Mouse (Mus musculus): ENCODE data around the gene Olfr279. TPM values are rescaled to one million over a fixed set of nuclear protein-coding genes. Genes with fewer than 3 reads are reported as not detected.

Olfr279 gene
- polyA plus RNA-seq (2015; fragmentation: Nextera tagmentation; extraction: Ambion mirVana): not detected in 2 replicates

DNA sequence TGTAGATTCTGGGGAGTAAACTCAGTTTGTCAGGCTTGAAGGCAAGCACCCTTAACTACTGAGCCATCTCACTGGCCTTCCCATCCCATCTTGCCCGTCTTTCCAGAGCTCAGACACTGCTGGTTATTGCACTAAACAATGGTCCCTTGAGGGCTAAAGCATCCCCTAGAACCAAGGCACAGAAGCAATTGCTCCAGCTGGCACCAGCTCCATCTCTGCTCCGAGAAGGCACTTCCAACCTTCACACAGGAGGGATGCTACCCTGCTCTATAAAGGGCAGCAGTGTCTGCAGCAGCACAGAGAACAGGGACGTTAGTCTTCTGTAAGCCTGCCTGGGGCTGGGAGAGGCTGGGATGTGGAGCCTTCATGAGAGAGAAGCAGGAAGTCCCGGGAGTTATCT is at the start of gene Olfr279:
Olfr279 (plus strand) TSS at position 301 of the 400 bp plus-strand sequence.
- Histone ChIP-seq H3K27me3 (replicated peaks; ENCODE audit: control insufficient read depth, insufficient read depth, low read length) (no peaks in the 10 kb centered on the region), H3K4me1 (replicated peaks; ENCODE audit: control insufficient read depth, insufficient read depth, low read length) (no peaks in the 10 kb centered on the region), H3K4me2 (ENCODE audit: low read length) (no peak within 1 kb of the TSS), H3K9me3 (ENCODE audit: control insufficient read depth, low read length) (no peaks in the 10 kb centered on the region), H3K4me3 (replicated peaks; ENCODE audit: low read length) (no peak within 1 kb of the TSS), H3K27ac (ENCODE audit: low read length) (no peak within 1 kb of the TSS), H3K9ac (replicated peaks; ENCODE audit: low read depth, low read length) (no peak within 1 kb of the TSS), H3K36me3 (ENCODE audit: control insufficient read depth, insufficient read depth) (no peaks in the 10 kb centered on the region)
- 65% methylated on average over 4 of the region's 4 CpGs for WGBS
- no peak for ATAC-seq

DNA sequence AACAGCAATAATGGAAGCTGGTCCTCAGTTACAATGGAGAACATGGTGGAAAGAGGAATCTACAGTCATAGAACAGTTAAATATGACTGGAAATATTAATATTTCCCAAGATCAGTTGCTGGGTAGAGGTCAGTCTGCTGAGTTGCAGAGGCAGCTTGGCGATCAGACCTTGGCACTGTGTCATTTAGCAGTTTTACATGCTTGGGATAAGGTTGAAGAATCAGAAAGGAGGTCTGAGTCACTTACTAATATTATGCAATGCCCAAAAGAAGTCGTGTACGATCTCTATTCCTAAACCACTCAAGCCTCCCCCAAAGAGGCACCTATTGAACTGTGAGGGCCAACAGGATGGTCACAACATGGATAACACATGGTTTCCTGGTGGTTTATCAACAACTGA is 47.6 kb upstream of the Olfr279 start:
- Histone ChIP-seq H3K9me3 (ENCODE audit: control insufficient read depth, low read length) (no peaks in the 10 kb centered on the region), H3K36me3 (ENCODE audit: control insufficient read depth, insufficient read depth) (no peaks in the 10 kb centered on the region), H3K9ac (replicated peaks; ENCODE audit: low read depth, low read length) (no peak overlapping the region), H3K4me3 (replicated peaks; ENCODE audit: low read length) (no peak overlapping the region), H3K4me2 (ENCODE audit: low read length) (no peak overlapping the region), H3K27ac (ENCODE audit: low read length) (no peak overlapping the region), H3K4me1 (replicated peaks; ENCODE audit: control insufficient read depth, insufficient read depth, low read length) (no peaks in the 10 kb centered on the region), H3K27me3 (replicated peaks; ENCODE audit: control insufficient read depth, insufficient read depth, low read length) (no peaks in the 10 kb centered on the region)
- 80% methylated on average over 3 of the region's 3 CpGs for WGBS
- no peak for ATAC-seq

DNA sequence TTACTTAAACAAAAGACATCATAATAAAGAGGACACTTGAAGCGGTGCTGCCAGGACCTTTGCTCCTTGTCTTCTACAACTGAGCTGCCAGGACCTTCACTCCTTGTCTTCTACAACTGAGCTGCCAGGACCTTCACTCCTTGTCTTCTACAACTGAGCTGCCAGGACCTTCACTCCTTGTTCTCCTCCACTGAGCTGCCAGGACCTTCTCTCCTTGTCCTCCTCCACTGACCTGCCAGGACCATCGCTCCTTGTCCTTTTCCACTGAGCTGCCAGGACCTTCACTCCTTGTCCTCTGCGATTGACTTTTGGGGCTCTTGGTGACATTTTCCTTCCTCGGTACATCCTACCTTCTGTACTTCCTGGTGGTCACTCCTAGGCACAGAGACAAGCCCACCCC is 43.7 kb upstream of the Olfr279 start:
- no peaks in the 10 kb centered on the region for H3K36me3 ChIP-seq (ENCODE audit: control insufficient read depth, insufficient read depth)
- no peak overlapping the region for H3K4me2 ChIP-seq (ENCODE audit: low read length)
- 56% methylated on average over 4 of the region's 4 CpGs for WGBS
- H3K9me3 ChIP-seq (ENCODE audit: control insufficient read depth, low read length): no peaks in the 10 kb centered on the region
- no peak overlapping the region for H3K9ac ChIP-seq (replicated peaks; ENCODE audit: low read depth, low read length)
- no peaks in the 10 kb centered on the region for H3K27me3 ChIP-seq (replicated peaks; ENCODE audit: control insufficient read depth, insufficient read depth, low read length)
- H3K4me1 ChIP-seq (replicated peaks; ENCODE audit: control insufficient read depth, insufficient read depth, low read length): no peaks in the 10 kb centered on the region
- no peak for ATAC-seq
- no peak overlapping the region for H3K4me3 ChIP-seq (replicated peaks; ENCODE audit: low read length)
- no peak overlapping the region for H3K27ac ChIP-seq (ENCODE audit: low read length)

DNA sequence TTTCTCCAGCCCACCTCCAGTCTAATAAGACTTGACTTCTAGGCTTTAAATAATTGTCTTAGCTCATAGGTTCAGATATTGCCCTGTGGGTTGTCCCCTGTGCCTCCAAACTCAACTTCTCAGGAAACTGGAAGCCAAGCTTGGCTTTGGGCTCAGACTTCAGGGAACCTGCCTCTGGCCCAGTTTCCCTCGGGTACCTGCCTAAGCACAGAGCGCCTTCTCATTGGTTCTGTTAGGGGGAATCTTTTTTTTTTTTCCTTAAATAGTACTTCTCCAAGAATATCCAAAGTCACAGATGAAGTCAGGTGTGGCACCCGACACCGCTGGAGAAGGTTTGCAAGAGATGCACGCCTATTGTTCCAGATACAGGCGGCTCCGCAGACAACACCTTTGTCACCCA is 39.9 kb upstream of the Olfr279 start, which contains the start of gene Olfr281:
Olfr281 (plus strand) TSS at position 301 of the 400 bp plus-strand sequence.
- ATAC-seq: no peak
- Histone ChIP-seq H3K9me3 (ENCODE audit: control insufficient read depth, low read length) (no peaks in the 10 kb centered on the region), H3K4me3 (replicated peaks; ENCODE audit: low read length) (no peak within 1 kb of the TSS), H3K27ac (ENCODE audit: low read length) (no peak within 1 kb of the TSS), H3K4me1 (replicated peaks; ENCODE audit: control insufficient read depth, insufficient read depth, low read length) (no peaks in the 10 kb centered on the region), H3K4me2 (ENCODE audit: low read length) (no peak within 1 kb of the TSS), H3K9ac (replicated peaks; ENCODE audit: low read depth, low read length) (no peak within 1 kb of the TSS), H3K27me3 (replicated peaks; ENCODE audit: control insufficient read depth, insufficient read depth, low read length) (no peaks in the 10 kb centered on the region), H3K36me3 (ENCODE audit: control insufficient read depth, insufficient read depth) (no peaks in the 10 kb centered on the region)
- 92% methylated on average over 7 of the region's 7 CpGs for WGBS

- no peak within 1 kb of the TSS for H3K9ac ChIP-seq (replicated peaks; ENCODE audit: low read depth, low read length)
- no peak within 1 kb of the TSS for H3K4me3 ChIP-seq (replicated peaks; ENCODE audit: low read length)
- WGBS: 90% methylated on average over 4 of the region's 4 CpGs
- H3K4me2 ChIP-seq (ENCODE audit: low read length): no peak within 1 kb of the TSS
- H3K27ac ChIP-seq (ENCODE audit: low read length): no peak within 1 kb of the TSS
- no peaks in the 10 kb centered on the region for H3K4me1 ChIP-seq (replicated peaks; ENCODE audit: control insufficient read depth, insufficient read depth, low read length)
- no peaks in the 10 kb centered on the region for H3K27me3 ChIP-seq (replicated peaks; ENCODE audit: control insufficient read depth, insufficient read depth, low read length)
- no peaks in the 10 kb centered on the region for H3K9me3 ChIP-seq (ENCODE audit: control insufficient read depth, low read length)
- no peaks in the 10 kb centered on the region for H3K36me3 ChIP-seq (ENCODE audit: control insufficient read depth, insufficient read depth)
- no peak for ATAC-seq
Observed at GRCm38 (mm10) chr15:98469596-98469995, 22.6 kb upstream of the Olfr279 start, which contains the start of gene OR5BS1P. TSS of gene OR5BS1P (plus strand) at chr15:98469896.

- Histone ChIP-seq H3K4me1 (replicated peaks; ENCODE audit: control insufficient read depth, insufficient read depth, low read length) (no peaks in the 10 kb centered on the region), H3K9me3 (ENCODE audit: control insufficient read depth, low read length) (no peaks in the 10 kb centered on the region), H3K27me3 (replicated peaks; ENCODE audit: control insufficient read depth, insufficient read depth, low read length) (no peaks in the 10 kb centered on the region), H3K4me2 (ENCODE audit: low read length) (no peak overlapping the region), H3K4me3 (replicated peaks; ENCODE audit: low read length) (no peak overlapping the region), H3K36me3 (ENCODE audit: control insufficient read depth, insufficient read depth) (no peaks in the 10 kb centered on the region), H3K27ac (ENCODE audit: low read length) (no peak overlapping the region), H3K9ac (replicated peaks; ENCODE audit: low read depth, low read length) (no peak overlapping the region)
- 95% methylated on average over 13 of the region's 13 CpGs for WGBS
- ATAC-seq: no peak
Observed at GRCm38 (mm10) chr15:98471539-98471938, 20.7 kb upstream of the Olfr279 start.

- no peak overlapping the region for H3K4me2 ChIP-seq (ENCODE audit: low read length)
- no peak overlapping the region for H3K9ac ChIP-seq (replicated peaks; ENCODE audit: low read depth, low read length)
- WGBS: 84% methylated on average over 10 of the region's 10 CpGs
- no peak overlapping the region for H3K4me3 ChIP-seq (replicated peaks; ENCODE audit: low read length)
- H3K36me3 ChIP-seq (ENCODE audit: control insufficient read depth, insufficient read depth): no peaks in the 10 kb centered on the region
- H3K27ac ChIP-seq (ENCODE audit: low read length): no peak overlapping the region
- H3K27me3 ChIP-seq (replicated peaks; ENCODE audit: control insufficient read depth, insufficient read depth, low read length): no peaks in the 10 kb centered on the region
- no peak for ATAC-seq
- H3K9me3 ChIP-seq (ENCODE audit: control insufficient read depth, low read length): no peaks in the 10 kb centered on the region
- H3K4me1 ChIP-seq (replicated peaks; ENCODE audit: control insufficient read depth, insufficient read depth, low read length): no peaks in the 10 kb centered on the region
Observed at GRCm38 (mm10) chr15:98474958-98475357, 17.2 kb upstream of the Olfr279 start.

DNA sequence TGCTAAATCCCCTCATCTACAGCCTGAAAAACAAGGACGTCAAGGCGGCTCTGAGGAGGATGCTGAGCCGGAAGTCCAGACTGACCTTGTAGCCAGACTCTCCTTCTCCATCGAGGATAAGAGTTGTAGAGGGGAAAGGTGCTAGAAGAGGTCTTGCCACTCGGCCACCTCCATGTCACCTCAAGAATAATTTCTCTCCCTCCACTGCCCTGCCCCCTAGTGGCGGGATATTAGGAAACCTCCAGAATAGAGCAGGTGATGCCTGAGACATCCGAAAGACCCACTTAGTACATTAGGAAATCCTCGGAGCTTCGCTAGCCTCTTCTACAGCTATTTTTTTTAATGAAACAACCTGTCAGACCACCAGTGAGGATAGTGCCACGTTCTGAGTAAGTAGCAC is 16.8 kb upstream of the Olfr279 start:
- no peak overlapping the region for H3K4me3 ChIP-seq (replicated peaks; ENCODE audit: low read length)
- no peak overlapping the region for H3K27ac ChIP-seq (ENCODE audit: low read length)
- no peak for ATAC-seq
- H3K9me3 ChIP-seq (ENCODE audit: control insufficient read depth, low read length): no peaks in the 10 kb centered on the region
- H3K4me1 ChIP-seq (replicated peaks; ENCODE audit: control insufficient read depth, insufficient read depth, low read length): no peaks in the 10 kb centered on the region
- no peak overlapping the region for H3K9ac ChIP-seq (replicated peaks; ENCODE audit: low read depth, low read length)
- WGBS: 57% methylated on average over 10 of the region's 10 CpGs
- H3K27me3 ChIP-seq (replicated peaks; ENCODE audit: control insufficient read depth, insufficient read depth, low read length): no peaks in the 10 kb centered on the region
- no peaks in the 10 kb centered on the region for H3K36me3 ChIP-seq (ENCODE audit: control insufficient read depth, insufficient read depth)
- H3K4me2 ChIP-seq (ENCODE audit: low read length): no peak overlapping the region

- ATAC-seq: no peak
- WGBS: 73% methylated on average over 5 of the region's 5 CpGs
- H3K36me3 ChIP-seq (ENCODE audit: control insufficient read depth, insufficient read depth): no peaks in the 10 kb centered on the region
Observed at GRCm38 (mm10) chr15:98476281-98476680, 15.9 kb upstream of the Olfr279 start.

DNA sequence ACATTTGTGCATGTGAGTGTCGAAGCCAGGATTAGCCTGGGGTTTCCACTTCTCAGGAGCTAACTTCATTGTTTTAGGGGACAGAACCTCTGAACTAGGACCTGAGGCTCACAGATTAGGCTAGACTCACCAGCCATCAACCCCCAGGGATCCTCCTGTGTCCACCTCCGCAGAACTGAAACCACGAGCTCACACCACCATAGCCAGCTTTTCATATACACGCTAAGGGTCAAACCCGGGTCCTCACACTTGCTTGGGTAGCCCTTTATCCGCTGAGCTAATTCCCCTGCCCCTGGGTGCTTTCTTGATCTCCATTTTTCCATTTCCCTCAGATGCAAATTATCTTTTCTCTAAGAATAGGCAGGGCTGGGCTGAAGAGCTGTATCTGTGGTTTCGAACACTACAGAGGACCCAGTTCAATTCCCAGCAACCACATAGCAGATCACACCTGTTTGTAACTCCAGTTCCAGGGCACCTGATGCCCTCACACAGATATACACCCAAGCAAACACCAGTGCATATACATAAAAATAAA is 12.6 kb upstream of the Olfr279 start:
- Histone ChIP-seq H3K4me3 (replicated peaks; ENCODE audit: low read length) (no peak overlapping the region), H3K9me3 (ENCODE audit: control insufficient read depth, low read length) (no peaks in the 10 kb centered on the region), H3K36me3 (ENCODE audit: control insufficient read depth, insufficient read depth) (no peaks in the 10 kb centered on the region), H3K4me1 (replicated peaks; ENCODE audit: control insufficient read depth, insufficient read depth, low read length) (no peaks in the 10 kb centered on the region), H3K27ac (ENCODE audit: low read length) (no peak overlapping the region), H3K27me3 (replicated peaks; ENCODE audit: control insufficient read depth, insufficient read depth, low read length) (no peaks in the 10 kb centered on the region), H3K9ac (replicated peaks; ENCODE audit: low read depth, low read length) (no peak overlapping the region), H3K4me2 (ENCODE audit: low read length) (no peak overlapping the region)
- no peak for ATAC-seq
- WGBS: 69% methylated on average over 7 of the region's 7 CpGs

More at GRCm38 (mm10) chr15:98476281-98476680, 15.9 kb upstream of the Olfr279 start:
- no peak overlapping the region for H3K4me2 ChIP-seq (ENCODE audit: low read length)
- no peaks in the 10 kb centered on the region for H3K4me1 ChIP-seq (replicated peaks; ENCODE audit: control insufficient read depth, insufficient read depth, low read length)
- no peak overlapping the region for H3K27ac ChIP-seq (ENCODE audit: low read length)
- H3K9me3 ChIP-seq (ENCODE audit: control insufficient read depth, low read length): no peaks in the 10 kb centered on the region
- no peak overlapping the region for H3K4me3 ChIP-seq (replicated peaks; ENCODE audit: low read length)
- no peaks in the 10 kb centered on the region for H3K27me3 ChIP-seq (replicated peaks; ENCODE audit: control insufficient read depth, insufficient read depth, low read length)
- no peak overlapping the region for H3K9ac ChIP-seq (replicated peaks; ENCODE audit: low read depth, low read length)
